Mouse (Mus musculus): Measurements from ENCODE around the gene Scn10a. TPM values are rescaled to one million over a fixed set of nuclear protein-coding genes. Genes with fewer than 3 reads are reported as not detected.

Gene Scn10a
- polyA plus RNA-seq (2015; fragmentation: Nextera tagmentation; extraction: Ambion mirVana), result 0.07 TPM in 1 of 2 replicates, not detected in the other

DNA sequence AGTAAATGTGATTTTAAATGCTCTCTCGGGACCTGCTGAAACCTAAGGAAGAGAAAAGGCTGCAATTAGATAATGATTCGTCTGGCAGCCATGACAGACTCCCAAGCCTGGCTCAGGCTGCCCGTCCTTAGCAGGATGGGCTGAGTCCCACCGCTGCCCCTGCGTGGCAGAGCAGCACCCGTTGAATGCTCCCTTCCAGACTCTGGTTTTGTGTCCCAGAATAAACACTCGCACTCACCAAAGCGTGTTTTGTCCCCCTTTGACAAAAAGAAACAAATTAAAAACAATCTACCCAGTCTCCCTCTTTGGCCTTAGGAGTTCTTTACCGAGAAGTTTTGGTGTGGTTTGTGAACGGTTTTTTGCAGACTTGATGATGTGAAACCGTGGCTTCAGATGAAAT lies at the start of gene Scn10a:
Gene Scn10a (minus strand): TSS at position 101 of the 400 bp plus-strand sequence.
- Histone ChIP-seq H3K4me2 (replicated peaks; ENCODE audit: low read depth) (no peak within 1 kb of the TSS), H3K4me3 (ENCODE audit: low read depth, low read length) (no peak within 1 kb of the TSS), H3K9me3 (ENCODE audit: control insufficient read depth, low read length) (no peaks in the 10 kb centered on the region), H3K36me3 (ENCODE audit: control insufficient read depth, insufficient read depth, low read length) (no peaks in the 10 kb centered on the region), H3K27ac (replicated peaks) (no peak within 1 kb of the TSS), H3K27me3 (ENCODE audit: control insufficient read depth, insufficient read depth, low read length) (no peaks in the 10 kb centered on the region), H3K9ac (ENCODE audit: low read length) (no peak within 1 kb of the TSS), H3K4me1 (replicated peaks; ENCODE audit: control insufficient read depth, insufficient read depth) (no peaks in the 10 kb centered on the region)
- 81% methylated on average over 11 of the region's 11 CpGs for WGBS
- DNase-seq (ENCODE audit: low spot score) (no peak), ATAC-seq (ENCODE audit: low FRiP score, low TSS enrichment) (no peak)
- no peak for TF ChIP-seq EP300 (optimal IDR thresholded peaks at IDR 0.05)
- no peak for TF ChIP-seq CTCF (IDR thresholded peaks at IDR 0.05; ENCODE audit: low read depth)

DNA sequence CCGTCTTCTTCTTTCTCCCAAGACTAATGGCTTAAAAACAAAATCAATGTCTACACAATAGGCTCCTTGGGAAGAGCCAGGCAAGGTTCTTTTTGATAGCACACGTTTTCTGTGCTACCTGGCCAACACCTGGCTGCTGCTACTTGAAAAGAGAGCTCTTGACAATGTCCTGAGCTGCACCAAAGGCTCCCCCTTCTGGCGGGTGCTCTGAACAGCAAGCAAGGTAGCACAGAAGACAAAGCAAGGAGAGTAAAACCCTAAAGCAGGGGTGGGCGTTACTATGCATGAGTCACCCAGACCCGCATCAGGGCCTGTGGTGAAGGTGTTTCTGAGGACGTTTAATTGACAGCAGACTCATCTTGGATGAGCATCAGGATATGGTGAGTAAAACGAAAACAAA lies 49.5 kb upstream of the Scn10a start:
- 40% methylated on average over 7 of the region's 7 CpGs for WGBS
- Histone ChIP-seq H3K4me3 (ENCODE audit: low read depth, low read length) (no peak overlapping the region), H3K27me3 (ENCODE audit: control insufficient read depth, insufficient read depth, low read length) (no peaks in the 10 kb centered on the region), H3K9me3 (ENCODE audit: control insufficient read depth, low read length) (no peaks in the 10 kb centered on the region), H3K27ac (replicated peaks) (no peak overlapping the region), H3K4me2 (replicated peaks; ENCODE audit: low read depth) (no peak overlapping the region), H3K4me1 (replicated peaks; ENCODE audit: control insufficient read depth, insufficient read depth) (no peaks in the 10 kb centered on the region), H3K9ac (ENCODE audit: low read length) (no peak overlapping the region), H3K36me3 (ENCODE audit: control insufficient read depth, insufficient read depth, low read length) (no peaks in the 10 kb centered on the region)
- TF ChIP-seq CTCF (IDR thresholded peaks at IDR 0.05; ENCODE audit: low read depth) (peak; percentile 62), EP300 (optimal IDR thresholded peaks at IDR 0.05) (no peak)
- no peak for ATAC-seq (ENCODE audit: low FRiP score, low TSS enrichment)
- peak; percentile 37 for DNase-seq (ENCODE audit: low spot score)

DNA sequence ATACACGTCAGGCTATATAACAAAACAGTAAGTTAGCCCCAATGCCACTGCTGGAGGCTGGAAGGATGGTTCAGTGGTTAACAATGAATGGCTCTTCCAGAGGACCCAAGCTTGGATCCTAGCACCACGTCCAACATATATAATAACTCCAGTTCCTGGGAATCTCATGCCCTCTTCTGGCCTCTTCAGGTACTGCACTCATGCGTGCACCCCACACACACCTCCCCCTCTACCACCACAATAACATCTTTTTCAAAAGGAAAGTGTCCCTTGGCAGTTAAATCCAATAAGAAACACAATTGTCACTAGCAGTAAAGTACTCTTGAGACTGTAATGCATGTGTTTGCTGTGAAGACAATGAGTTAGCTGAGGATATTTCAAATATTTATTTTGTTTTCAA lies 41.1 kb upstream of the Scn10a start:
- Histone ChIP-seq H3K27me3 (ENCODE audit: control insufficient read depth, insufficient read depth, low read length) (no peaks in the 10 kb centered on the region), H3K27ac (replicated peaks) (no peak overlapping the region)
- WGBS, result 89% methylated on average over 3 of the region's 3 CpGs

DNA sequence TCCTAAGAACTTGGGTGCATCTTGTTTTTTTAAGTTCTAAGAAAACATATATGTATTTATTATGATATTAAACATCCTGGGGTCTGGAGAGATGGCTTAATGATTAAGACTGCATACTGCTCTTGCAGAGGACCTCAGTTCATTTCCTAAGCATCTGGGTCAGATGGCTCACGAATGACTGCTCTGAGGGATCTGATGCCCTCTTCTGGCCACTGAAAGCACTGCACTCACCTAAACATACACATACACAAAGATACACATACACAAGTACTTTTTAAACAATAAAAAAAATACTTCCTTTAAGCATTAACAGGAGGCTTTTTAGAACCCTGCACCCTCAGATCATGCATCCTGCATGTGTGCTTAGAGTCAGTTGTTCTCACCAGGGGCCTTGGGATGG lies 40.3 kb upstream of the Scn10a start:
- Histone ChIP-seq H3K27me3 (ENCODE audit: control insufficient read depth, insufficient read depth, low read length) (no peaks in the 10 kb centered on the region), H3K4me2 (replicated peaks; ENCODE audit: low read depth) (no peak overlapping the region), H3K36me3 (ENCODE audit: control insufficient read depth, insufficient read depth, low read length) (no peaks in the 10 kb centered on the region), H3K4me3 (ENCODE audit: low read depth, low read length) (no peak overlapping the region), H3K9ac (ENCODE audit: low read length) (no peak overlapping the region), H3K27ac (replicated peaks) (no peak overlapping the region), H3K9me3 (ENCODE audit: control insufficient read depth, low read length) (no peaks in the 10 kb centered on the region), H3K4me1 (replicated peaks; ENCODE audit: control insufficient read depth, insufficient read depth) (no peaks in the 10 kb centered on the region)
- no peak for ATAC-seq (ENCODE audit: low FRiP score, low TSS enrichment)
- 70% methylated on average over 1 of the region's 1 CpGs for WGBS
- TF ChIP-seq EP300 (optimal IDR thresholded peaks at IDR 0.05), result no peak
- TF ChIP-seq CTCF (IDR thresholded peaks at IDR 0.05; ENCODE audit: low read depth), result no peak
- no peak for DNase-seq (ENCODE audit: low spot score)

More for the DNA sequence above, 41.1 kb upstream of the Scn10a start:
- Histone ChIP-seq H3K9me3 (ENCODE audit: control insufficient read depth, low read length) (no peaks in the 10 kb centered on the region), H3K36me3 (ENCODE audit: control insufficient read depth, insufficient read depth, low read length) (no peaks in the 10 kb centered on the region), H3K4me2 (replicated peaks; ENCODE audit: low read depth) (no peak overlapping the region), H3K4me3 (ENCODE audit: low read depth, low read length) (no peak overlapping the region), H3K4me1 (replicated peaks; ENCODE audit: control insufficient read depth, insufficient read depth) (no peaks in the 10 kb centered on the region), H3K9ac (ENCODE audit: low read length) (no peak overlapping the region)
- DNase-seq (ENCODE audit: low spot score) (no peak), ATAC-seq (ENCODE audit: low FRiP score, low TSS enrichment) (no peak)
- no peak for TF ChIP-seq EP300 (optimal IDR thresholded peaks at IDR 0.05)
- 0 out of 2 replicates have a peak, but pooled peaks have one; percentile 9 for TF ChIP-seq CTCF (IDR thresholded peaks at IDR 0.05; ENCODE audit: low read depth)

DNA sequence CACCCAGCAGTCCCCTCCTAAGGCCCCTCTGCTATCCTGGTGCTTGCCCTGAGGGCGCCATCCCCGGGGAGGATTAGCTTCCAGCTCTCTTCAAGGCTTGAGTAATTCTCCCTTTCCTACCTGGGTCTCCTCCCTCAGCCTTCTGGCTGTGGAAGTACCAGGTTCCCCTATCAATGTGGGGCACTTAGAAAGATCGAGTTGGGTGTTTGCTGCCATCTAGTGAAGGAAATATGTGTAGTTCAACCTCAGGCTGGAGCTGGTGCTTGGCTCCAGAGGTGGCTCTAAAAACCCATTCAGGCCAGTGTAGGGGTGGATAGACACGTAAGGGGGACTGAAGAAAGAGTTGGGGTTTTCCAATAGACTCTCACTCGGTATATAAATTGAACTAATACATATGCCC lies 32.4 kb upstream of the Scn10a start:
- no peak for DNase-seq (ENCODE audit: low spot score)
- Histone ChIP-seq H3K4me2 (replicated peaks; ENCODE audit: low read depth) (no peak overlapping the region), H3K27me3 (ENCODE audit: control insufficient read depth, insufficient read depth, low read length) (no peaks in the 10 kb centered on the region), H3K27ac (replicated peaks) (no peak overlapping the region), H3K9ac (ENCODE audit: low read length) (no peak overlapping the region), H3K9me3 (ENCODE audit: control insufficient read depth, low read length) (no peaks in the 10 kb centered on the region), H3K36me3 (ENCODE audit: control insufficient read depth, insufficient read depth, low read length) (no peaks in the 10 kb centered on the region), H3K4me3 (ENCODE audit: low read depth, low read length) (no peak overlapping the region), H3K4me1 (replicated peaks; ENCODE audit: control insufficient read depth, insufficient read depth) (no peaks in the 10 kb centered on the region)
- ATAC-seq (ENCODE audit: low FRiP score, low TSS enrichment), result no peak
- TF ChIP-seq EP300 (optimal IDR thresholded peaks at IDR 0.05) (no peak), CTCF (IDR thresholded peaks at IDR 0.05; ENCODE audit: low read depth) (peak; percentile 67)
- 11% methylated on average over 5 of the region's 5 CpGs for WGBS

DNA sequence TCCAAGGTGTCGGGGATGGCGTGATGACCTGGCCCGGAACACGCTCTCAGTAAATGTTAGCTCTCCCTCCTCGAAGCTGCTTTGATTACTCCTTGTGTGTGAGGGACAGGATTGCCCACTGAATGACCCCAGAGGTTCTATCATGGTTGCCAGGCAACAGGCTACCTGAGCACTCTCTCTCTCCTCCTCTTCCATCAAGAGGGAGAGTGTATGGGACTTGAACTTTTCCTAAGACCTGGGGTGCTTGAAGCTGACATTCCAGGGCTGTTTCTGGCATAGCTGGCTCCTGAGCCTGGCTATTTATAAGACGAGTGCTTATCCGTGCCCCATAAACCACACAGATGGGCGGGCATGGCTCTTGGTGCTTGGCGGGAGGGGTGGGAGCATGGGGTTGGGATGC lies 30.0 kb upstream of the Scn10a start:
- no peak overlapping the region for H3K4me2 ChIP-seq (replicated peaks; ENCODE audit: low read depth)

More for the DNA sequence above, 30.0 kb upstream of the Scn10a start:
- 54% methylated on average over 9 of the region's 9 CpGs for WGBS
- DNase-seq (ENCODE audit: low spot score) (no peak), ATAC-seq (ENCODE audit: low FRiP score, low TSS enrichment) (no peak)
- Histone ChIP-seq H3K36me3 (ENCODE audit: control insufficient read depth, insufficient read depth, low read length) (no peaks in the 10 kb centered on the region), H3K4me3 (ENCODE audit: low read depth, low read length) (no peak overlapping the region), H3K9me3 (ENCODE audit: control insufficient read depth, low read length) (no peaks in the 10 kb centered on the region), H3K4me1 (replicated peaks; ENCODE audit: control insufficient read depth, insufficient read depth) (no peaks in the 10 kb centered on the region), H3K9ac (ENCODE audit: low read length) (no peak overlapping the region), H3K27ac (replicated peaks) (no peak overlapping the region), H3K27me3 (ENCODE audit: control insufficient read depth, insufficient read depth, low read length) (no peaks in the 10 kb centered on the region)
- TF ChIP-seq EP300 (optimal IDR thresholded peaks at IDR 0.05), result no peak
- no peak for TF ChIP-seq CTCF (IDR thresholded peaks at IDR 0.05; ENCODE audit: low read depth)

Measured in stomach, postnatal 0 days (tissue).